Mouse (Mus musculus) 3T3-L1 (cell line): ENCODE results near the gene Gapvd1.

Source experiments
- DNase-seq: peaks from one replicate; pipeline ENCODE4 v3.0.0-alpha.2; 2015; ENCODE audit warnings: low read depth, low spot score

Gene Gapvd1

DNA sequence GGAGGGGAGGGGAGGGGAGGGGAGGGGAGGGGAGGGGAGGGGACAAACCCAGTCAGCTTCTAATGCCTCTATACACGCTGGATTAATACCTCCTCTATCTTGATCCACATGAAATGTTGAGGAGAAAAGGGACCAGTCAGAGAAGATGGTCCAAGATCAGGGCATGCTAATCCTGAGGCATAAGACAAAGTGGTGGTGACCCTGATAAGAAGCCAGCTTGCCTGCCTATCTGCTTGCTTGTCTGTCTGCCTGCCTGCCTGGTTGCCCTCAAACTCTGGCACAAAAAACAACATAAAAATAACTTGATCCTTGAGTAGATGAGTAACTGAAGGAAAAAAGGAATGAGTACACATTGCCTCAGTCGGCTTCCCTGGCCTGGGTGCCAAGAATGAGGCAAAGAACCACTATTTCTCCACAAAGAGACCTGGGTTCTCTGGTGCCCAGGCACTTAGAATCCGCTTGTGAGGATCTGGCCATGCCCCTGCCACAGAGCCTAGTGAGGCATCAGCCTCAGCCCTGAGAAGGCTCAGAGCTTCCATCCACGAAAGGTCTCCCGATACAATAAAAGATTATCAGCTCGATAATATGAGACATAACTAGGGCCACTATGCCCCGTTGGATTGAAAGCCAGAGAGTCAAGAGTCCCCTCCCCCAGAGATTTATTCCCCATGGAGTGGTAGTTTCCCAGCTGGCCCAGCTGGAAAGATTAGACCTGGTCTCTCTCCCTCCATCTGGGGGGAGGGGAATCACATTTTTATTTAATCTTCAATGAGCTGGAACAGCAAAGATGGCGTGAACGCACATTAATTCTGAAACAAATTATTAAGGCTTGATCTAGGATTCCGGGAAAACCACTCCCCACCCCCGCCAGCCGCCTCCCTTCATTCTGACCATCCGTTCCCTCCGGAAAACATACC, 119.5 kb downstream of the Gapvd1 start:
- no peak for DNase-seq

- no peak for DNase-seq
These were observed 123.0 kb downstream of the Gapvd1 start for GRCm38 (mm10) chr2:34632051-34632450.

- no peak for DNase-seq
These were observed 124.6 kb downstream of the Gapvd1 start for GRCm38 (mm10) chr2:34630445-34630844.

DNA sequence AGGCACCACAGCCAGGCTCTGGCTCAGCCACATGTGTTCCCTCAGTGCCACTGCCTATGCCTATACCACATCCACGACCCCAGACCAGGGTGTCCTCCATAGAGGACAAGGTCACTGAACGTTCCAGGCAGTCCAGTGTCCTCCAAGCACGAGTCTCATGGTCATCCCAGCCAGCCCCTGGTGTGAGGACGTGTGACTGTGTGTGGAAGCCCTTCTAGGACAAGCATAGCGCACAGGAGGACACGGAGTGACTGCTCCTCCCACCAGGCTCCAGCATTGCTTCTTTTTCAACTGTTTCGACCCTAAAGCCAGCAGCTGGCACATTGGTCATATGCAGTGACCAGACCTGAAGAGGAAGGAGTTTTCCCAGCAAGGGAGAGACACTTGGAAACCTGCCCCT, 125.3 kb downstream of the Gapvd1 start:
- DNase-seq = no peak

DNA sequence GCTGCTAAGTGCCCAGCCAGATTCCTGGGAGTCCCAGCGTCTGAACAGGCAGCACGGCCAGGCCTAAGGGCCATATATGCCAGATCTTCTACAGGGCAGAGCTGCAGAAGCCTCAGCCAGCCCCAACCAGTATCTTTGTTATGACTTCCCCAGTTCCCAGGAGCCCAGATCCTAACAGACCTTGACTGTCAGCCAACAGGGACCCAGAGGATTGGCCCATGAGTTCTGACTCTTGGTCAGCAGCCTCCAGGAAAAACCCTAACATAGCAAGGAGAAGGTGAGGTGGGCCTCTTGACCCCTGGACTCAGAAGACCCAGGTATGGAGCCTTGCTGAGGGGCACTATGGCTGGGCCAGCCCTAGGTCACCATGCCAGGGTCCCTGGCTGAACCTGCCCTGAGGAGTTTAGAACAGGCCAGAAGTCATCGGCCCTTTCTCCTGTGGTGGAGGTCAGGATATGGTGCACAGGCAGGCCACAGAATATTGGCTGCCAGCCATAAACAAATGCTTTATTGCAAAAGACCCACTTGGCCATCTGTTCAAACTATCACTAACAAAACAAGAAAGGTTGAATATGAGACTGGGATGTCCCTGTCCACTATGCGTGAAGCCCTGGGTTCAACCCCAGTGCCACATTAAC, 126.0 kb downstream of the Gapvd1 start:
- no peak for DNase-seq

DNA sequence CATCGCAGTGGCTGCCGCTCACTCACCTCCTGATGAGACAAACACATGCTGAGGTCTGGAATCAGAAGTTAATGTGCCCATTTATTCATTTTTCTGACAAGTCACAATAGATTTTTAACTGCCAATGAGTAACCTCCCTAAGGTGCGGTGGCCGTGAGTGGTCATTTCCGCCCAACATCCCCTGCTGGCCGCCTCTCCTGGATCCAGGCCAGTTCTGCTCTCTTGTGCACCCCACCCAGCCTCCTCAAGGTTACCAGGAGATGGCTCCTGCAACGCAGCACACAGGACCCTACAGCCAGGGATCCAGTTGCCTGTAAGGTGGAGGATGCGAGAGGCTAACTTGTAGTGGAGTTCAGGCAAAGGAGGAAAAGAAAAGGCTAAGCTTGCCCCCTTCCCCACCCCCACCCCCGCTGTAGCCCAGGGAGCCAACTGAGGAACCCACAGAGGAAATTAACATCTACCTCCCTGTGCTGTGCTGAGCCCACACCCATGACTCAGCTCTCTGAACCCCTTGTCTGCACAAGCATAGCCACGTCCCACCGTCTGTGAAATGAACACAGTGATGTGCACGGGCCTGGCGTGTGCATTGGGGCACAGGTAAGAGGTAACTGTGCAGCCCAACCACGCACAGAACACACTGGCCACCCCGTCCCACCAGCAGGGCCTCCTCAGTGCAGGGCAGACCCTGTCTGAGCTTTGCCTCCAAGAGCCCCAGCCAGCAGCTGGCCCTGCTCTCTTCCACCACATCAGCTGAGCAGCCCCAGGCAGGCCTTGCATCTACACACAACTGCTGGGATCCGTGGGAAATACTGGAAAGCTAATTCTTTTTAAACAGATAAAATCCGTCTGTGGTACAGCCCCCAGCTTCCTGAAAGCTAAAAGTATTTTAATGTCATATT, 127.5 kb downstream of the Gapvd1 start:
- no peak for DNase-seq
